Mouse (Mus musculus) heart, embryonic 15.5 days (tissue): ENCODE measurements around the gene Top2b. TPM values are rescaled to one million over a fixed set of nuclear protein-coding genes. Genes with fewer than 3 reads are reported as not detected.

Experiments used
- ATAC-seq: fragments of 200-750 bp; cut with Nextera tagmentation; replicated peaks from 2 replicates; pipeline ENCODE4 v1.8.0; 2017; ENCODE audit warnings: low read depth, moderate TSS enrichment; ENCODE audit not compliant: insufficient number of reproducible peaks, insufficient read depth, low FRiP score
- H3K27ac ChIP-seq: fragments of 300-500 bp; sonication (generic); 2 replicates; pipeline ENCODE4 v1.5.1; 2015; ENCODE audit warnings: mild to moderate bottlenecking, inconsistent platforms
- H3K27me3 ChIP-seq: fragments of 300-500 bp; sonication (generic); 2 replicates; pipeline ENCODE4 v1.6.1; 2015; ENCODE audit warnings: inconsistent platforms
- H3K36me3 ChIP-seq: fragments of 300-500 bp; sonication (generic); 2 replicates; pipeline ENCODE4 v1.6.1; 2015; ENCODE audit warnings: mild to moderate bottlenecking, inconsistent platforms
- H3K4me1 ChIP-seq: fragments of 300-500 bp; sonication (generic); replicated peaks from 2 replicates; pipeline ENCODE4 v1.6.1; 2015; ENCODE audit warnings: inconsistent platforms
- H3K4me2 ChIP-seq: fragments of 300-500 bp; sonication (generic); 2 replicates; pipeline ENCODE4 v1.6.1; 2015; ENCODE audit warnings: inconsistent platforms, mild to moderate bottlenecking, moderate library complexity
- H3K4me3 ChIP-seq: fragments of 300-500 bp; sonication (generic); 2 replicates; pipeline ENCODE4 v1.5.1; 2015; ENCODE audit warnings: mild to moderate bottlenecking, inconsistent platforms
- H3K9ac ChIP-seq: fragments of 300-500 bp; sonication (generic); 2 replicates; pipeline ENCODE4 v1.6.1; 2015; ENCODE audit warnings: mild to moderate bottlenecking, inconsistent platforms
- H3K9me3 ChIP-seq: fragments of 300-500 bp; sonication (generic); replicated peaks from 2 replicates; pipeline ENCODE4 v1.6.1; 2016; ENCODE audit warnings: inconsistent platforms
- WGBS: fragments of 180-500 bp; shearing (Covaris S2); methylation state at CpG from one replicate; pipeline ENCODE4 v1.1.7; 2015; ENCODE audit warnings: mixed read lengths; 5-methylcytosine and 5-hydroxymethylcytosine counted together
- polyA plus RNA-seq: library from polyadenylated mRNA; unstranded; fragments of >200 nt; fragmentation: Nextera tagmentation; extraction: Ambion mirVana; gene quantifications from 2 replicates; pipeline ENCODE4 v1.2.1, GENCODE M21; 2015

Gene Top2b
- polyA plus RNA-seq, 1 experiment from 2014 or later, result 31.6 TPM

- Histone ChIP-seq H3K4me1 (peaks cover 38% of the 10 kb centered on the region), H3K9ac (no peak overlapping the region), H3K27me3 (no peaks in the 10 kb centered on the region), H3K4me2 (no peak overlapping the region), H3K27ac (no peak overlapping the region), H3K36me3 (no peaks in the 10 kb centered on the region), H3K4me3 (no peak overlapping the region), H3K9me3 (no peaks in the 10 kb centered on the region)
- no peak for ATAC-seq
- WGBS, result 81% methylated on average over 2 of the region's 2 CpGs
Measured at GRCm38 (mm10) chr14:16479521-16479920, 114.5 kb downstream of the Top2b start.

- Histone ChIP-seq H3K4me2 (no peak overlapping the region), H3K36me3 (no peaks in the 10 kb centered on the region), H3K9me3 (no peaks in the 10 kb centered on the region), H3K27ac (0 out of 2 replicates have a peak overlapping the region, but pooled peaks have one; percentile 5), H3K27me3 (no peaks in the 10 kb centered on the region), H3K9ac (no peak overlapping the region), H3K4me1 (peaks cover 46% of the 10 kb centered on the region), H3K4me3 (no peak overlapping the region)
- no peak for ATAC-seq
- 77% methylated on average over 6 of the region's 6 CpGs for WGBS
Measured at GRCm38 (mm10) chr14:16480621-16481020, 115.6 kb downstream of the Top2b start.

GRCm38 (mm10) chr14:16483656-16484380 lies 118.8 kb downstream of the Top2b start:
- peaks cover 55% of the 10 kb centered on the region for H3K4me1 ChIP-seq
- no peaks in the 10 kb centered on the region for H3K27me3 ChIP-seq
- peak overlapping the region; percentile 69 for H3K27ac ChIP-seq
- H3K36me3 ChIP-seq, result no peaks in the 10 kb centered on the region
- H3K9me3 ChIP-seq, result no peaks in the 10 kb centered on the region
- peak; percentile 78 for ATAC-seq
- no peak overlapping the region for H3K4me2 ChIP-seq
- 34% methylated on average over 8 of the region's 8 CpGs for WGBS
- no peak overlapping the region for H3K9ac ChIP-seq
- no peak overlapping the region for H3K4me3 ChIP-seq

Other genes starting within 250 kb of the Top2b start
- gene Ngly1, start 115.9 kb upstream of the Top2b start, polyA plus RNA-seq, result 23.7 and 27.4 TPM in 2 replicates
- 2.8 and 2.9 TPM in 2 replicates for gene Oxsm, start 115.4 kb upstream of the Top2b start, polyA plus RNA-seq